Comparison of ENCODE assay signal across 13 mouse cellular contexts in genomic region chr6:129233955-129234369, GRCm38 (mm10). TPM values are rescaled to one million over a fixed set of nuclear protein-coding genes. Genes with fewer than 3 reads are reported as not detected.
DNase-seq lines count a peak whose midpoint lies in the region; ATAC-seq and TF ChIP-seq lines count a peak whose summit lies in the region.
"Had no signal": no experiment of that assay in that cellular context is flagged by ENCODE, and none has a peak within 500 bp of the region (broad histone marks: within the 10 kb centered on the region; RNA-seq: fewer than 3 reads in every experiment).

No protein-coding gene starts in this region.

- H3K4me3 ChIP-seq in liver, adult 2 months (ENCODE audit: insufficient read depth, low read depth, low read length) = peak overlapping the region; percentile 49
- H3K4me3 ChIP-seq: embryonic facial prominence, embryonic 13.5 days; limb, embryonic 13.5 days; myocyte had no signal

- H3K36me3 ChIP-seq in liver, adult 2 months (ENCODE audit: control insufficient read depth, insufficient read depth, low read length) = peaks cover 20% of the 10 kb centered on the region
- H3K36me3 ChIP-seq: embryonic facial prominence, embryonic 13.5 days; limb, embryonic 13.5 days had no signal

- 73% methylated on average over 18 of the region's 18 CpGs for WGBS in liver, adult 2 months

- no peak for DNase-seq in liver, adult 2 months (ENCODE audit: extremely low read depth, low read depth, low spot score)
- DNase-seq in liver = no peak
- peak; percentile 39 for DNase-seq in MEL-GATA-1-ER (ENCODE audit: extremely low read depth, low read depth)
- no peak for DNase-seq in right cerebral cortex, adult 2 months (ENCODE audit: low spot score in 2 of 2)
- no peak for DNase-seq in ovary, adult 18-20 months (ENCODE audit: low spot score)
- DNase-seq: right cerebral cortex, postnatal 14 days had no signal

- TF ChIP-seq CTCF in liver, adult 2 months (IDR thresholded peaks at IDR 0.05; ENCODE audit: low read depth, low read length) = no peak

- H3K79me2 ChIP-seq in liver, adult 2 months (ENCODE audit: control insufficient read depth, insufficient read depth, low read length) = peaks cover 29% of the 10 kb centered on the region

- peak overlapping the region; percentile 72 for H3K9ac ChIP-seq in liver, adult 2 months (ENCODE audit: low read depth, low read length)
- H3K9ac ChIP-seq: embryonic facial prominence, embryonic 13.5 days; hindbrain, embryonic 14.5 days; limb, embryonic 13.5 days had no signal

- ATAC-seq in granulocyte monocyte progenitor cell, adult 5-6 weeks (replicated peaks; ENCODE audit: poor library complexity, severe bottlenecking) = peak; percentile 33
- peak; percentile 34 for ATAC-seq in neutrophil, adult 5-6 weeks (ENCODE audit: extremely low read depth, insufficient number of reproducible peaks, low FRiP score, poor library complexity, severe bottlenecking)

- no peaks in the 10 kb centered on the region for H3K27me3 ChIP-seq in liver, adult 2 months (ENCODE audit: control insufficient read depth, insufficient read depth, low read length)
- H3K27me3 ChIP-seq: embryonic facial prominence, embryonic 13.5 days; limb, embryonic 13.5 days had no signal

- H3K4me1 ChIP-seq in liver, adult 2 months (ENCODE audit: control insufficient read depth, insufficient read depth, low read length) = peaks cover 49% of the 10 kb centered on the region

- H3K27ac ChIP-seq in liver, adult 2 months (replicated peaks; ENCODE audit: insufficient read depth, low read depth, low read length) = peak overlapping the region; percentile 100
- H3K27ac ChIP-seq: embryonic facial prominence, embryonic 13.5 days; hindbrain, embryonic 14.5 days; limb, embryonic 13.5 days had no signal

- TF ChIP-seq POLR2A in liver, adult 2 months (IDR thresholded peaks at IDR 0.05; ENCODE audit: extremely low read depth, insufficient read depth, low read length) = no peak

RNA-seq across cellular contexts. Expression of gene Cd69, which starts 41.3 kb away (rescaled TPM):
- 0.74 and 1.1 TPM in 2 replicates for total RNA-seq in liver, adult 2 months (2014; rRNA removed)
- polyA plus RNA-seq in liver, adult 2 months (2012; rRNA removed) = 0.15 TPM in 1 of 2 replicates, not detected in the other
- total RNA-seq in granulocyte monocyte progenitor cell, adult 5-6 weeks (2014; fragmentation: Nextera tagmentation) = 60.9 and 69.3 TPM in 2 replicates
- 163 and 224 TPM in 2 replicates for total RNA-seq in granulocyte monocyte progenitor cell, adult 5-6 weeks (2017)
- total RNA-seq in neutrophil, adult 5-6 weeks (2017) = 295 and 306 TPM in 2 replicates
- total RNA-seq: layer of hippocampus, adult 18-20 months had no signal
- polyA plus RNA-seq: embryonic facial prominence, embryonic 13.5 days; hindbrain, embryonic 14.5 days had no signal

RNA-seq across cellular contexts. Expression of gene Clec2d, which starts 53.5 kb away (rescaled TPM):
- 521 and 532 TPM in 2 replicates for total RNA-seq in liver, adult 2 months (2014; rRNA removed)
- 124 and 141 TPM in 2 replicates for polyA plus RNA-seq in liver, adult 2 months (2012; rRNA removed)
- total RNA-seq in granulocyte monocyte progenitor cell, adult 5-6 weeks (2014; fragmentation: Nextera tagmentation) = 29.6 and 31.1 TPM in 2 replicates
- 83.5 and 99.8 TPM in 2 replicates for total RNA-seq in granulocyte monocyte progenitor cell, adult 5-6 weeks (2017)
- total RNA-seq in neutrophil, adult 5-6 weeks (2017) = 513 and 543 TPM in 2 replicates
- polyA plus RNA-seq: limb, embryonic 13.5 days had no signal

Comparison
In these comparisons a context has a peak if more than half of its experiments do, and no peak if none do; other contexts are left out.
1. RNA of gene Cd69, which starts 41.3 kb away (total RNA-seq): 295 to 306 TPM in neutrophil, adult 5-6 weeks and 60.9 to 224 TPM in granulocyte monocyte progenitor cell, adult 5-6 weeks; 0.74 to 1.1 TPM in liver, adult 2 months; every median in the first group is over 10 times any median in the second.